Mouse (Mus musculus) layer of hippocampus, adult 11-12 months (tissue): Measurements from ENCODE around the gene Tldc2.

Source experiments
- DNase-seq: peaks from one replicate; pipeline ENCODE4 v3.0.0; 2022; ENCODE audit warnings: low spot score

Tldc2 gene

DNA sequence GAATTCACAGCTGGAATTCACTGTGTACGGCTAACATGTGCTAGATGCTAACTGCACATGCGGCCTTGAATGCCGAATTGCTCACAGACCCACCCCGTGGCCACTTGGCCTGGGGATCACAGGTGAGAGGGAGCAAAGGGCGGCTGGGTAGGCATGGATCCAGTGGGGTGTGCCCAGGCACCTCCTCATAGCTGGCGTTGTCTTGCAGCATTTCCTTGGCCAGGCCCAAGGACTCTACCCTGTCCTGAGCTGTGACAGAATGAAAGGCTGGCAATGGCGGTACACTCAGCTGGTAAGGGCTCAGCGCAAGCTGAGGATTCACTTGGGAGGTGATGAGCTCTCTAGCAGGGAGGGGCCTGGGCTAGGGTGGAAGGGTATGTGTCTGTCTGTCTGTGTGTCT lies at the start of gene Tldc2:
TSS of gene Tldc2 (plus strand) at position 260 of the 400 bp plus-strand sequence.
- no peak for DNase-seq

- DNase-seq, result no peak
Observed at GRCm38 (mm10) chr2:157037303-157037702, 49.6 kb upstream of the Tldc2 start.

DNA sequence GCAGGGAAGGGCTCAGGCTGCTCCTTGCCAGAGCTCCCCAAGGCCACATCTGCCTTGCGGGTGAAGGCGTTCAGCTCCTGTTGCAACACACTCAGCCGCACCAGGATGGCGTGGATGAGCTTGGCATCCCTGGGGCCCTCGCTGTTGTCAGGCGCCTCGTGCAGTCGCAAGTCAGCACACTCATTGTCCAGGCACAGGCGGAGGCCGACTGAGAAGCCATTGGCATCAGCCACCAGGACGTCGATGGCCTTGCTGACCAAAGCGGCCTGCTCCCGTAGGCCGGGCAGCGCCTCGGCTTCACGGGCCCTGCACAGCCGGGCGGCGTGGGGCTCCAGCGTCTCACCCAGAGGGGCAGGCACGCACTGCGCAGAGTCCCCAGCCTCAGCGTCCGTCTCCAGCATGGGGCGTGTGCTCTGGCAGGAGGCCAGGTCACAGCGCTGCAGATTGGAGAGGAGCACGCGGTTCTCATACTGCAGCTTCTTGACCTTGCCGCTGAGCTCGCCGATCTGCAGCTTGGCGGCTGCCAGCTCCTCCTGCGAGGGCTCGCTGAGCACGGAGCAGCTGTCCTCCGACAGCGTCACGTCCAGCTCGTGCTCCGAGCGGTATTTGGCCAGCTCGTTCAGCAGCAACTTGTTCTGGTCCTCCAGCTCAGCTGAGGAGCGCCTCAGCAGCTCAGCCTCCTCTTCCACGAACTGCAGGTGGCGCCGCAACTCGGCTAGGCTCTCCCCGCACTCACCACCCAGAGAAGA lies 46.8 kb upstream of the Tldc2 start:
- DNase-seq, result no peak

DNA sequence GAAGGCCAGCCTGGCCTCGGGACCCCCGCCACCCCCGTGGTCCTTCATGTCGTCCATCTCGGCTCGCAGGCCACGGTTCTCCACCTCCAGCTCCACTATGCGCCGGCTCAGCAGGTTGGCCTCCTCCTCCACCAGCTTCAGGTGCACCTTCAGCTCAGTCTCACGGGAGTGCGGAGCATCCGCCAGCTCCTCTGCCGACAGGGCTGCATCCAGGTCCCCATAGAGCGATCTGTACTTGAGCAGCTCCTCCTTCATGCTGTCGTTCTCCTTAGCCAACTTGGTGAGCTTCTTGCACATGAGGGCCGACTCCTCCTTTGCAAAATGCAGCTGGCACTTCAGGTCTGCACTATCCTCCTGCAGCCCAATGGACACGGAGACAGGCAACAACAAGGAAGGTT lies 46.2 kb upstream of the Tldc2 start:
- DNase-seq, result no peak

- DNase-seq, result no peak
Observed at GRCm38 (mm10) chr2:157041421-157041820, 45.4 kb upstream of the Tldc2 start.

- DNase-seq, result peak; percentile 60
Observed at GRCm38 (mm10) chr2:157043556-157043955, 43.3 kb upstream of the Tldc2 start.

- DNase-seq, result no peak
Observed at GRCm38 (mm10) chr2:157043987-157044386, 42.9 kb upstream of the Tldc2 start.

DNA sequence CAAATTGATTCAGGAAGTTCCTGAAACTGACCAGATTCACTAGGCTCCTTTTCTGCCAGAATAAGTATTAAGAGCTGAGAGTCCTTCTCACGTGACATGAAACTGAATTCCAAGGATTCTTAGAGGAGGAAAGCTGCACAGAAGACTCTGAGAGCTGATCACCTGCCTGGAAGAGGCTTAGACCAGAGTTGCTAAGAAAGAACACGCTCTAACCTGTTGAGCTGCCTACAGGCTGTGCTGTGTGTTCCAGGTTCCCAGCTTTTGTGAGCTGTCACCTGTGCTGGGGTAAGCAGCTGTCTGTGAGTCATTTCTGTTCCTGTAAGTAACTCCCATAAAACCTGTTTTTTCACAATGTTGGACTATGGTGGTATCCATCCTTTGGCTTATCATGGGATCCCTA lies 40.9 kb upstream of the Tldc2 start:
- DNase-seq, result no peak

DNA sequence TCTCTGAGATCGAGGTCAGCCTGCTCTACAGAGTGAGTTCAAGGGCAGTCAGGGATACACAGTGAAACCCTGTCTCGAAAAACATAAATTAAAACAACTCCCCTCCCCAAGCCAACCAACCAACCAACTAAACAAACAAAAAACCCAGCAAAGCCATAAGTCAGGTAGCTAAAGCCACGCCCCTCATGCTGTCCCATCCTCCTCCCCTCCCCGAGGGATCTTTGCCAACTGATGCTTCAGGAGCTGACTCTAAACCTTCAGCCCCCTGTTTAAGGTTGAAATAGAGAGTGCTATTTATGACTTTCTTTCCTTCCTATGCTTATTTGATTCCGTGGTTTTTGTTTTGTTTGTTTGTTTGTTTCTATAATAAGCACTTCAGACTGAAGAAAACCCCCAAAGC lies 39.9 kb upstream of the Tldc2 start:
- DNase-seq, result no peak

GRCm38 (mm10) chr2:157048395-157049181 lies 38.3 kb upstream of the Tldc2 start:
- peak; percentile 75 for DNase-seq

GRCm38 (mm10) chr2:157049831-157050243 lies 37.0 kb upstream of the Tldc2 start:
- DNase-seq, result peak; percentile 70

DNA sequence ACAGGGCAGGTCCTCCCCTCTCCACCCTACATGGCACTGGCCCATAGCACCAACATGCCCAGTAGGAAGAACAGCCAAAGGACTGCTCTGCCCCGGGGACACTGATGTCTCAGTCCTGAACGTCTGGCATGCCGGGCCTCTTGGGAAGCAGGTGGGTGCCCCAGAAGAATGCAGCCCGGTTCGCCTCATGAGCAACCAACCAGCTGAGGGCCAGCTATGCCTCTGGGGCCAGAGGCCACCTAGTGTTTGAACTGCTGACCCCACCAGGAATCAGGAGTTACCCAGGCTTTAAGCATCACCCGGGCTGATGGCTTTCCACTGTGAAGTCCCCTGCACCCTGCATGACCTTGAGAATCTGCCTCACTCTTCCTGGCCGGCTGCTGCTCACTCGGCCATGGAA lies 34.4 kb upstream of the Tldc2 start:
- DNase-seq, result no peak

DNA sequence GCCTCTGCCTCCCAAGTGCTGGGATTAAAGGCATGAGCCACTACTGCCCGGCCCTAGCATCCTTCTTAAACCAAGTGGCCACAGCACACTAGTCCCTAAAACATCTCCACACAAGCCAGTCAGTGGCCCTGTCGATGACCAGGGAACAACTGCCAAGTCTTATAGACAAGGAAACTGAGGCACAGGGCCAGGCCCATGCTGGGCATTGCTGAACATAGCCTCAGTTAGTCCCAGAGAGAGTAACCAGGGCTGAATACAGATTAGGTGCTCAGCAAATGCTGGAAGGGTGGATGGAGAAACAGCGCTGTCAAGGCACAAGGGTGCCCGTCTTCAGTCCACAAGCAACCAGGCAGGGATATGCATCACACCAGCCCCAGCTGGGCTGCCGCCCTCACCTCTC lies 33.7 kb upstream of the Tldc2 start:
- no peak for DNase-seq

GRCm38 (mm10) chr2:157053787-157054186 lies 33.1 kb upstream of the Tldc2 start:
- DNase-seq, result no peak

DNA sequence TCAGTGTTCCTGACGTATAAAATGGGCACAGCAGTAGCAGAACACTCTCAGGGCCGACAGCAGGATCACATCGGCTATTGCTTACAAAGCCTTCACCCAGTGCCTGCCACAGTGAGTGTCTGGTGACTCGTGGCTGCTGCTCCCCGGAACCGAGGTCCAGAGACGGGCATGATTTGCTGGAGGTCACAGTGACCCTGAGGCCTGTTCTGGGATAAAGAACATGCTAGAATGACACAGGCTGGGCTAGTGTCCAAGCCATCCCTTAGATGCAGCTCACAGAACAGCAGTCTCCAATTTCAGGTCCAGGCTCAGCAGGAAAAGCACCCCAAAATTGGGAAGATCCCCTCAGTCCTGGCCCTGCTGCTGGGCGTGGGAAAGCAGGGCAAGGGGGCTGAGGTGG lies 32.6 kb upstream of the Tldc2 start:
- DNase-seq, result no peak

GRCm38 (mm10) chr2:157054816-157055215 lies 32.0 kb upstream of the Tldc2 start:
- no peak for DNase-seq

- no peak for DNase-seq
Observed at GRCm38 (mm10) chr2:157055721-157056120, 31.1 kb upstream of the Tldc2 start.

DNA sequence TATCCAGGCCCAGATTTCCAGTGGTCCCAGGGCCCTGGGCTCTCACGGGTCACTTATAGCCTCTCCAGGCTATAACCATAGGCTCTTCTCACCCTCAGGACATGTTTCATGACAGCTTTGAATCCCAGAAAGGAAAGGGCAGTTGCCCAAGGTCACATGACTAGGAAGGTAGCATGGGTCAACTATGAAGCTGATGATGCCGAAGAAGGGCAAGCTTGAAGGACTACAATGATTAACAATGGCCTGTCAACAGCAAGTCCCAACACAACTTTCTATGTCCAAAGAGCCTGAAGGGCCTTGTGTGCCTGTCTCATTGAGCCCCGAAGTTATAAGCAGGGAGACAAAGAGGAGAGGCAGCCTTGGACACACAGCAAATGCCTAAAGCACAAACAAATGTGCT lies 29.7 kb upstream of the Tldc2 start:
- DNase-seq, result no peak

DNA sequence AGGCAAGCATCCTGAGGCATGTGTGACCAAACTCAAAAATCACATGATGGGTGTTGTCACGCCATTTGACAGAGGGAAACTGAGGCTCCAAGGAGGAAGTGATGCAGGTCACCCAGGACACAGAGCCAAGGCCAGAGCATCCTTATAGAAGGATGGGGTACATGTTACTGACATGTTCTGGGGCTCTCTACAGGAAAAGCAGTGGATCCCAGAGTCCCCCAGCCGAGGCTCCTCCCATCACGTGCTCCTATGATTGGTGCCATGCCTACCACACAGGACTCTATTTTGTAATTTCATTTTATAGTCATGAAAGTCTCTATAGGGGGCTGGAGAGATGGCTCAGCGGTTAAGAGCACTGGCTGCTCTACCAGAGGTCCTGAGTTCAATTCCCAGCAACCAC lies 29.1 kb upstream of the Tldc2 start:
- no peak for DNase-seq

GRCm38 (mm10) chr2:157058342-157058998 lies 28.4 kb upstream of the Tldc2 start:
- DNase-seq, result peak; percentile 88

- DNase-seq, result no peak
Observed at GRCm38 (mm10) chr2:157059166-157059565, 27.7 kb upstream of the Tldc2 start.

DNA sequence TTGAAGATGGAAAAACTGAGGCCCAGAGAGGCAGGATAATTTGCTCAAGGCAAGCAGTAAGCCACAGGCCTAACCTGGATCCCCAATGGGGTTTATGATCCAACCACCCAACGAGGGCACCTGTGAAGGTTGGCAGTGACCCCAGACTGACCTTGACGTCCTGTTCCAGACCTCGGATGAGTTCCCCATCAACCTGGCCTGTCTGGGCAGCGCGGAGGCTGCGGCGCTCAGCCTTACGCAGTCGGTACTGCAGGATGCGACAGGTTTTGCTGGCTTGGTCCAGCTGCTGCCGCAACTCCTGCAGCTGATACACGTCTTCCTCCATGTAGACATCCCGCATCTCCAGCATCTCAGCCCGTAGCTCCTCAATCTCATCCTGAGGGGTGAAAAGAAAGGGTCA lies 26.8 kb upstream of the Tldc2 start:
- DNase-seq, result no peak
